Mouse (Mus musculus): ENCODE measurements around the gene Cyyr1. TPM values are rescaled to one million over a fixed set of nuclear protein-coding genes. Genes with fewer than 3 reads are reported as not detected.

Gene Cyyr1
- total and polyA plus RNA-seq, 2 experiments from 2014 or later, result 1.5 to 2.2 TPM

DNA sequence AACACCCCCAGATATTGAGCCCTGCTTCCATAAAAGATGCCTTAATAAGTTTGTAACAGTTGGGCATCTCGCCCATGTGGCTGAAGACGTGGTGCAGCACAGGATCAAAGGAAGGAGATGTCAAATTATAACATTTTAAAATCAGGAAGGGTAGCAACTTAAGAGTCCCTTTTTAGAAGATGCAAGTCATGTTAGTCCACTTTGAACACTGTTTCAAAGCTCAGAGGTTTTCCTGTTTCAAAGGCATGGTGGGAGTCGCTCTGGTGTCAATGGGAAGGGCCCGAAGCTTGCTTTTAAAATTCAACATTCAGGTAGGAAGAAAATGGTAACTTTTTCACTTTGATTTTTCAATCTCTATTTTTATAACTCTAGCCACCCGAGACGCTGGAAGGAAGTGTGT, 45.9 kb downstream of the Cyyr1 start:
- Histone ChIP-seq H3K9ac (replicated peaks; ENCODE audit: low read length) (no peak overlapping the region), H3K36me3 (ENCODE audit: insufficient read depth, low read length) (no peaks in the 10 kb centered on the region), H3K4me1 (ENCODE audit: insufficient read depth, low read length) (no peaks in the 10 kb centered on the region), H3K4me2 (ENCODE audit: low read depth, low read length) (no peak overlapping the region), H3K9me3 (ENCODE audit: low read length) (no peaks in the 10 kb centered on the region), H3K27ac (no peak overlapping the region), H3K4me3 (ENCODE audit: low read length) (no peak overlapping the region), H3K27me3 (ENCODE audit: insufficient read depth, low read length) (no peaks in the 10 kb centered on the region)
- DNase-seq (ENCODE audit: low spot score) (no peak), ATAC-seq (no peak)
- whole genome bisulfite sequencing, result 87% methylated on average over 6 of the region's 6 CpGs
- no peak for TF ChIP-seq CTCF (IDR thresholded peaks at IDR 0.05; ENCODE audit: low read depth)

- no peak overlapping the region for H3K9ac ChIP-seq (replicated peaks; ENCODE audit: low read length)
- no peak for DNase-seq (ENCODE audit: low spot score)
- H3K9me3 ChIP-seq (ENCODE audit: low read length), result no peaks in the 10 kb centered on the region
- WGBS, result 28% methylated on average over 3 of the region's 3 CpGs
- H3K27me3 ChIP-seq (ENCODE audit: insufficient read depth, low read length), result no peaks in the 10 kb centered on the region
- H3K27ac ChIP-seq, result no peak overlapping the region
- H3K36me3 ChIP-seq (ENCODE audit: insufficient read depth, low read length), result no peaks in the 10 kb centered on the region
- no peak for ATAC-seq
- no peaks in the 10 kb centered on the region for H3K4me1 ChIP-seq (ENCODE audit: insufficient read depth, low read length)
- no peak overlapping the region for H3K4me2 ChIP-seq (ENCODE audit: low read depth, low read length)
- H3K4me3 ChIP-seq (ENCODE audit: low read length), result no peak overlapping the region
- TF ChIP-seq CTCF (IDR thresholded peaks at IDR 0.05; ENCODE audit: low read depth), result no peak
Measured at GRCm38 (mm10) chr16:85505108-85505507, 48.1 kb downstream of the Cyyr1 start.

- no peak overlapping the region for H3K4me3 ChIP-seq (ENCODE audit: low read length)
- H3K36me3 ChIP-seq (ENCODE audit: insufficient read depth, low read length), result no peaks in the 10 kb centered on the region
- no peak overlapping the region for H3K9ac ChIP-seq (replicated peaks; ENCODE audit: low read length)
- DNase-seq (ENCODE audit: low spot score) (no peak), ATAC-seq (no peak)
- WGBS, result 80% methylated on average over 5 of the region's 5 CpGs
- no peaks in the 10 kb centered on the region for H3K4me1 ChIP-seq (ENCODE audit: insufficient read depth, low read length)
- H3K27me3 ChIP-seq (ENCODE audit: insufficient read depth, low read length), result no peaks in the 10 kb centered on the region
- no peaks in the 10 kb centered on the region for H3K9me3 ChIP-seq (ENCODE audit: low read length)
- H3K4me2 ChIP-seq (ENCODE audit: low read depth, low read length), result no peak overlapping the region
- H3K27ac ChIP-seq, result no peak overlapping the region
- TF ChIP-seq CTCF (IDR thresholded peaks at IDR 0.05; ENCODE audit: low read depth), result no peak
Measured at GRCm38 (mm10) chr16:85503416-85503815, 49.8 kb downstream of the Cyyr1 start.

GRCm38 (mm10) chr16:85495837-85496236, 57.4 kb downstream of the Cyyr1 start:
- Histone ChIP-seq H3K4me1 (ENCODE audit: insufficient read depth, low read length) (no peaks in the 10 kb centered on the region), H3K4me3 (ENCODE audit: low read length) (no peak overlapping the region), H3K36me3 (ENCODE audit: insufficient read depth, low read length) (no peaks in the 10 kb centered on the region), H3K27ac (no peak overlapping the region), H3K9ac (replicated peaks; ENCODE audit: low read length) (no peak overlapping the region), H3K27me3 (ENCODE audit: insufficient read depth, low read length) (no peaks in the 10 kb centered on the region), H3K4me2 (ENCODE audit: low read depth, low read length) (no peak overlapping the region), H3K9me3 (ENCODE audit: low read length) (no peaks in the 10 kb centered on the region)
- ATAC-seq (no peak), DNase-seq (ENCODE audit: low spot score) (no peak)
- TF ChIP-seq CTCF (IDR thresholded peaks at IDR 0.05; ENCODE audit: low read depth), result no peak
- 55% methylated on average over 2 of the region's 2 CpGs for WGBS

DNA sequence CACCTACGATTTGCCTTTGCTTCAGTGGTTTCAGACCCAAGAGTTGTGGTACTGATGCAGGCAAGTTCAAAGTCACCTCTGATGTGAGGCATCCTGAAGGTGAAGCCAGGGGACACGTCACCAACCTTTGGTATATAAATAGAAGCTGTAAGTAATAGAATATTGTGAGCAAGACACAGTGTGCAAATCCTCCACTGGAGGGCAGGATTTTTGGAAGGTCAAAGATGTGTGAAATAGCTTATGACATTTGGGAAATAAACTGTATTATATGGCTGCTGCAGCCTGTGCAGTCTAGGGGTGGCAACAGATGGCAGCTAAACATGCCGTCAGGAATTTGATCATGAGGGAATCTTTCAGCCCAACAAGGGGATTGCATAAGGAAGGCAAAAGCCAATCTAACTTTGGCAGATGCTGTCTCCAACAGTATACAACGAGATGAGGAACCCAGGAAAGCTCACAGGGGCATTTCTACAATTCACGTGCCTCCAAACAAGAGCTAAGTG, 65.0 kb downstream of the Cyyr1 start:
- H3K27me3 ChIP-seq (ENCODE audit: insufficient read depth, low read length), result no peaks in the 10 kb centered on the region

GRCm38 (mm10) chr16:85487266-85487665, 65.9 kb downstream of the Cyyr1 start:
- Histone ChIP-seq H3K27me3 (ENCODE audit: insufficient read depth, low read length) (no peaks in the 10 kb centered on the region), H3K4me2 (ENCODE audit: low read depth, low read length) (no peak overlapping the region), H3K9me3 (ENCODE audit: low read length) (no peaks in the 10 kb centered on the region), H3K9ac (replicated peaks; ENCODE audit: low read length) (no peak overlapping the region), H3K4me3 (ENCODE audit: low read length) (no peak overlapping the region), H3K27ac (no peak overlapping the region), H3K36me3 (ENCODE audit: insufficient read depth, low read length) (no peaks in the 10 kb centered on the region), H3K4me1 (ENCODE audit: insufficient read depth, low read length) (0 out of 2 replicates have a peak, but pooled peaks cover 4% of the 10 kb centered on the region)
- ATAC-seq (no peak), DNase-seq (ENCODE audit: low spot score) (no peak)
- TF ChIP-seq CTCF (IDR thresholded peaks at IDR 0.05; ENCODE audit: low read depth), result no peak
- 84% methylated on average over 7 of the region's 7 CpGs for WGBS

More for the DNA sequence above, 65.0 kb downstream of the Cyyr1 start:
- DNase-seq (ENCODE audit: low spot score) (peak; percentile 45), ATAC-seq (peak; percentile 32; the same call in 1 of the 2 replicates)
- no peaks in the 10 kb centered on the region for H3K36me3 ChIP-seq (ENCODE audit: insufficient read depth, low read length)
- no peak overlapping the region for H3K9ac ChIP-seq (replicated peaks; ENCODE audit: low read length)
- H3K4me1 ChIP-seq (ENCODE audit: insufficient read depth, low read length), result 0 out of 2 replicates have a peak, but pooled peaks cover 4% of the 10 kb centered on the region
- no peak overlapping the region for H3K27ac ChIP-seq
- no peak overlapping the region for H3K4me3 ChIP-seq (ENCODE audit: low read length)
- TF ChIP-seq CTCF (IDR thresholded peaks at IDR 0.05; ENCODE audit: low read depth), result peak; percentile 44
- WGBS, result 61% methylated on average over 5 of the region's 5 CpGs
- no peaks in the 10 kb centered on the region for H3K9me3 ChIP-seq (ENCODE audit: low read length)
- H3K4me2 ChIP-seq (ENCODE audit: low read depth, low read length), result no peak overlapping the region

- H3K27ac ChIP-seq, result no peak overlapping the region
- ATAC-seq, result 0 out of 2 replicates have a peak, but pooled peaks have one; percentile 51
Measured at GRCm38 (mm10) chr16:85484557-85484956, 68.6 kb downstream of the Cyyr1 start.

More at GRCm38 (mm10) chr16:85484557-85484956, 68.6 kb downstream of the Cyyr1 start:
- Histone ChIP-seq H3K4me2 (ENCODE audit: low read depth, low read length) (no peak overlapping the region), H3K36me3 (ENCODE audit: insufficient read depth, low read length) (no peaks in the 10 kb centered on the region), H3K9me3 (ENCODE audit: low read length) (no peaks in the 10 kb centered on the region), H3K9ac (replicated peaks; ENCODE audit: low read length) (no peak overlapping the region), H3K27me3 (ENCODE audit: insufficient read depth, low read length) (no peaks in the 10 kb centered on the region), H3K4me3 (ENCODE audit: low read length) (no peak overlapping the region), H3K4me1 (ENCODE audit: insufficient read depth, low read length) (0 out of 2 replicates have a peak, but pooled peaks cover 4% of the 10 kb centered on the region)
- DNase-seq (ENCODE audit: low spot score), result peak; percentile 41
- 54% methylated on average over 4 of the region's 4 CpGs for WGBS
- TF ChIP-seq CTCF (IDR thresholded peaks at IDR 0.05; ENCODE audit: low read depth), result no peak
